Mouse (Mus musculus): ENCODE measurements at regions not wholly inside any gene's neighbourhood (a gene's known extent, or its start where the extent isn't known, plus 50 kb on each side); places are given as distances from the start of the nearest gene placed in this dataset.

- TF ChIP-seq CTCF (conservative IDR thresholded peaks at IDR 0.05; ENCODE audit: low read length): no peak
- TF ChIP-seq NANOG (IDR thresholded peaks at IDR 0.05; ENCODE audit: borderline replicate concordance, low read length): no peak
- no peak for TF ChIP-seq POU5F1 (IDR thresholded peaks at IDR 0.05; ENCODE audit: borderline replicate concordance, low read length)
Observed at GRCm38 (mm10) chr1:35619476-35619875, 448.7 kb upstream of the Hs6st1 start.

Data from E14TG2a.4 (cell line).